Mouse (Mus musculus) myocyte (in vitro differentiated cells): ENCODE measurements around the gene Mrpl38.

Experiments
- CEBPB ChIP-seq: IDR thresholded peaks from 2 replicates; pipeline ENCODE4 v1.6.1; 2011; ENCODE audit warnings: mild to moderate bottlenecking, moderate library complexity; ENCODE audit not compliant: poor library complexity, insufficient read depth, severe bottlenecking
- E2F4 ChIP-seq: IDR thresholded peaks from one replicate; pipeline ENCODE4 v1.6.1; 2011; ENCODE audit warnings: mild to moderate bottlenecking, control low read depth, moderate library complexity; ENCODE audit not compliant: insufficient read depth
- MAX ChIP-seq: IDR thresholded peaks from one replicate; pipeline ENCODE4 v1.6.1; 2011; ENCODE audit warnings: low read depth, mild to moderate bottlenecking, control low read depth
- MYOD1 ChIP-seq, 3 experiments: IDR thresholded peaks; one replicate each; pipeline ENCODE4 v1.6.1; 2011; ENCODE audit warnings: control low read depth in 2 of 3, low read depth in 2 of 3, mild to moderate bottlenecking in 2 of 3, moderate library complexity in 1 of 3; ENCODE audit not compliant: insufficient read length in 2 of 3, control insufficient read depth in 1 of 3
- MYOG ChIP-seq, 3 experiments: IDR thresholded peaks; one replicate each; pipeline ENCODE4 v1.6.1; 2011; ENCODE audit warnings: control low read depth in 2 of 3, low read depth in 2 of 3, mild to moderate bottlenecking in 2 of 3; ENCODE audit not compliant: insufficient read length in 2 of 3, control insufficient read depth in 1 of 3, insufficient read depth in 1 of 3
- POLR2A ChIP-seq: IDR thresholded peaks from one replicate; pipeline ENCODE4 v1.6.1; 2011; ENCODE audit warnings: low read depth, mild to moderate bottlenecking, control low read depth, moderate library complexity; ENCODE audit not compliant: insufficient read length
- REST ChIP-seq: IDR thresholded peaks from one replicate; pipeline ENCODE4 v1.6.1; 2011; ENCODE audit warnings: mild to moderate bottlenecking, control low read depth, moderate library complexity; ENCODE audit not compliant: insufficient read depth, insufficient read length
- SRF ChIP-seq: IDR thresholded peaks from one replicate; pipeline ENCODE4 v1.6.1; 2011; ENCODE audit warnings: low read depth; ENCODE audit not compliant: control insufficient read depth, insufficient read length
- TCF12 ChIP-seq: IDR thresholded peaks from one replicate; pipeline ENCODE4 v1.6.1; 2011; ENCODE audit warnings: mild to moderate bottlenecking, control low read depth; ENCODE audit not compliant: poor library complexity, insufficient read depth, severe bottlenecking
- TCF3 ChIP-seq: IDR thresholded peaks from one replicate; pipeline ENCODE4 v1.6.1; 2011; ENCODE audit warnings: low read depth, control low read depth; ENCODE audit not compliant: insufficient read length
- USF1 ChIP-seq: IDR thresholded peaks from one replicate; pipeline ENCODE4 v1.6.1; 2011; ENCODE audit warnings: low read depth, mild to moderate bottlenecking, control low read depth, moderate library complexity

- TF ChIP-seq POLR2A (no peak), MAX (no peak), E2F4 (no peak), TCF3 (no peak), MYOD1 (IDR thresholded peaks at IDR 0.05; ENCODE audit: control insufficient read depth in 1 of 3, insufficient read length in 2 of 3, low read depth in 2 of 3) (no peak), MYOG (IDR thresholded peaks at IDR 0.05; ENCODE audit: control insufficient read depth in 1 of 3, insufficient read depth in 1 of 3, insufficient read length in 2 of 3, low read depth in 2 of 3) (no peak), USF1 (no peak), SRF (no peak), CEBPB (no peak), TCF12 (no peak), REST (no peak)
Observed at GRCm38 (mm10) chr11:116127986-116128385, 10.7 kb downstream of the Mrpl38 start.
